Mouse (Mus musculus): Measurements from ENCODE around the gene Urb2. TPM values are rescaled to one million over a fixed set of nuclear protein-coding genes. Genes with fewer than 3 reads are reported as not detected.

The Urb2 gene
- polyA plus RNA-seq, 1 experiment, result 4.4 TPM

- no peak for TF ChIP-seq POLR2A (IDR thresholded peaks at IDR 0.05; ENCODE audit: borderline replicate concordance, control insufficient read depth, low read depth, low read length)
- no peak for TF ChIP-seq CTCF (IDR thresholded peaks at IDR 0.05; ENCODE audit: control insufficient read depth, insufficient read depth, low read length)
- no peaks in the 10 kb centered on the region for H3K4me1 ChIP-seq (ENCODE audit: control insufficient read depth, insufficient read depth, low read length)
- 24% methylated on average over 4 of the region's 4 CpGs for WGBS
- no peak overlapping the region for H3K27ac ChIP-seq (ENCODE audit: control insufficient read depth, insufficient read depth, low read depth, low read length, poor library complexity)
- no peak overlapping the region for H3K4me3 ChIP-seq (replicated peaks; ENCODE audit: control insufficient read depth, low read depth, low read length)
These were observed 64.4 kb downstream of the Urb2 start for GRCm38 (mm10) chr8:124085668-124086067.

- Histone ChIP-seq H3K4me1 (ENCODE audit: control insufficient read depth, insufficient read depth, low read length) (no peaks in the 10 kb centered on the region), H3K4me3 (replicated peaks; ENCODE audit: control insufficient read depth, low read depth, low read length) (no peak overlapping the region), H3K27ac (ENCODE audit: control insufficient read depth, insufficient read depth, low read depth, low read length, poor library complexity) (no peak overlapping the region)
- WGBS, result 74% methylated on average over 11 of the region's 11 CpGs
- no peak for TF ChIP-seq POLR2A (IDR thresholded peaks at IDR 0.05; ENCODE audit: borderline replicate concordance, control insufficient read depth, low read depth, low read length)
- no peak for TF ChIP-seq CTCF (IDR thresholded peaks at IDR 0.05; ENCODE audit: control insufficient read depth, insufficient read depth, low read length)
These were observed 66.8 kb downstream of the Urb2 start for GRCm38 (mm10) chr8:124088092-124088613.

- no peak overlapping the region for H3K4me3 ChIP-seq (replicated peaks; ENCODE audit: control insufficient read depth, low read depth, low read length)
- no peaks in the 10 kb centered on the region for H3K4me1 ChIP-seq (ENCODE audit: control insufficient read depth, insufficient read depth, low read length)
- 78% methylated on average over 5 of the region's 5 CpGs for WGBS
- TF ChIP-seq CTCF (IDR thresholded peaks at IDR 0.05; ENCODE audit: control insufficient read depth, insufficient read depth, low read length) (no peak), POLR2A (IDR thresholded peaks at IDR 0.05; ENCODE audit: borderline replicate concordance, control insufficient read depth, low read depth, low read length) (no peak)
- H3K27ac ChIP-seq (ENCODE audit: control insufficient read depth, insufficient read depth, low read depth, low read length, poor library complexity), result no peak overlapping the region
These were observed 67.7 kb downstream of the Urb2 start for GRCm38 (mm10) chr8:124089016-124089415.

DNA sequence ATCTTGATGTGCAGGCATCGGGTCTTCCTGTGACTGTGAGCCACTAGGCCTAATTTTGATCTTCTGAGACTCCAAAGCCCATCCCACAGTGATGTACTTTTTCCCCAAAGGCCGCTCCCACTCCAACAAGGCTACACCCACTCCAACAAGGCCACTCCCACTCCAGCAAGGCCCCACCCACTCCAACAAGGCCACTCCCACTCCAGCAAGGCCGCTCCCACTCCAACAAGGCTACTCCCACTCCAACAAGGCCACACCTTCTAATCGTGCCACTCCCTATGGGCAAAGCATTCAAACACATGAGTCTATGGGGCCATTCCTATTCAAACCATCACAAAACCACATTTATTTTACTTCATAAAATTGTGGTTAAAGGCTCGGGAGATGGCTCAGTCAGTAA lies 69.2 kb downstream of the Urb2 start:
- Histone ChIP-seq H3K4me1 (ENCODE audit: control insufficient read depth, insufficient read depth, low read length) (no peaks in the 10 kb centered on the region), H3K4me3 (replicated peaks; ENCODE audit: control insufficient read depth, low read depth, low read length) (no peak overlapping the region), H3K27ac (ENCODE audit: control insufficient read depth, insufficient read depth, low read depth, low read length, poor library complexity) (no peak overlapping the region)
- TF ChIP-seq POLR2A (IDR thresholded peaks at IDR 0.05; ENCODE audit: borderline replicate concordance, control insufficient read depth, low read depth, low read length) (no peak), CTCF (IDR thresholded peaks at IDR 0.05; ENCODE audit: control insufficient read depth, insufficient read depth, low read length) (no peak)
- WGBS, result 82% methylated on average over 5 of the region's 5 CpGs

Other genes with a start within 250 kb of the Urb2 start
- 3.5 and 9.1 TPM in 2 replicates for gene Rab4a, start 215.5 kb upstream of the Urb2 start, polyA plus RNA-seq (2011; ENCODE audit: insufficient read depth, insufficient read length, low replicate concordance, missing spikeins)
- 2.2 and 2.5 TPM in 2 replicates for gene Ccsap, start 161.3 kb upstream of the Urb2 start, polyA plus RNA-seq (2011; ENCODE audit: insufficient read depth, insufficient read length, low replicate concordance, missing spikeins)
- 41.5 and 54.8 TPM in 2 replicates for gene Acta1, start 126.8 kb upstream of the Urb2 start, polyA plus RNA-seq (2011; ENCODE audit: insufficient read depth, insufficient read length, low replicate concordance, missing spikeins)
- 7.5 and 13.5 TPM in 2 replicates for gene Nup133, start 72.2 kb upstream of the Urb2 start, polyA plus RNA-seq (2011; ENCODE audit: insufficient read depth, insufficient read length, low replicate concordance, missing spikeins)
- gene Abcb10, start 38.4 kb upstream of the Urb2 start, polyA plus RNA-seq (2011; ENCODE audit: insufficient read depth, insufficient read length, low replicate concordance, missing spikeins), result 78.8 and 100 TPM in 2 replicates
- 13.2 and 16.7 TPM in 2 replicates for gene Taf5l, start 111 bp upstream of the Urb2 start, polyA plus RNA-seq (2011; ENCODE audit: insufficient read depth, insufficient read length, low replicate concordance, missing spikeins)
- gene Galnt2, start 209.9 kb downstream of the Urb2 start, polyA plus RNA-seq (2011; ENCODE audit: insufficient read depth, insufficient read length, low replicate concordance, missing spikeins), result 5.1 and 11.5 TPM in 2 replicates

All from bone marrow, adult 2 months (tissue).